Mouse (Mus musculus): ENCODE results near the gene Arrdc5.

Arrdc5 gene

DNA sequence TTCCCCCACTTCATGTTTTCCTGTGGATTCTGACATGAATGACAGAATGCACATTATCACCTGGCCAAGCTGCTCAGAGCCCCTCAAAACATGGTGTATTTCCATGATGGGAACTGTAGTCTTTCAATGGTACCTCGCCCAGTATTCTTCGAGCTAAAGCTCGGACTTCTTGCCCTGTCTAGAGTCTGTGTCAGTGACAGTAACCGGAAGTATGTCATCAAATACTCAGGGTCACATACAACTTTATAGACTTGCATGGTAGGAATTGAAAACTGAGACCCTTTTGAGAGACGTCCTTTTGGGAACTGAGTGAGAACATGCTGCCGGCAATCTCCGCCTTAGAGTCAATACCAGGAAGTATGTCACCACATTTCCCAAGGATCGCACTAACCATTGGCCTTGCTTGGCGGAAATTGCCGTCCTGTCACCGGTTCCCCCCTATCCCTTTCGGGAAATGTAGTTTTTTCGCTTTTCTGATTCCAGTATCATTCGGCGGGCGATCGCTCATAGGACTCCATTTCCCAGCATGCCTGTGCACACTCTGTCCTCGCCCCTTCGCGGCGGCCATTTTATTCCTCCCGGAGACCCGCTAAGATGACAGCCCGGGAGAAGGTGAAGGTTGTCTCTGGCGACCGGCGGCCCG is 43.7 kb downstream of the Arrdc5 start, which contains the start of gene Fem1a:
Fem1a (plus strand) TSS at position 572 of the 643 bp plus-strand sequence.
- peak; percentile 100 for DNase-seq (ENCODE audit: low read depth, low spot score)

DNA sequence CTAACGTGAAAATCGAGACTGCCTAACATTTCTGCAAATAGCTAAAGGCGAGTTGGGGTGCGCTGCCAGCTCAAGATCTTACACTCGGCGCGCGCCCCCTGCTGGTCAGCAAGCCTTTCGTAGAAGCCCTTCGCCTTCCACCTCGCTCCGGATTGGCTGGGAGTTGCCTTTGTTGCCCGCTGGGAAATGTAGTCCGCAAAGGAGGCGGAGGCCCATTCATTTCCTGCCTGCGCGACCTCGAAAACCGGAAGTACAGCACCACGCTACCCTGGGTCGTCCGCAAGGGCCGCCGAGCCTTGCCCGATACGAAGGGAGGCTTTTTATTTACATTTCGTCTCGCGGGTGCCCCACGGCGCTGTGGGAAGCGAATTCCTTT is 44.2 kb downstream of the Arrdc5 start:
- peak; percentile 99 for DNase-seq (ENCODE audit: low read depth, low spot score)

GRCm38 (mm10) chr17:56255429-56255828 is 44.7 kb downstream of the Arrdc5 start:
- peak; percentile 39 for DNase-seq (ENCODE audit: low read depth, low spot score)

DNA sequence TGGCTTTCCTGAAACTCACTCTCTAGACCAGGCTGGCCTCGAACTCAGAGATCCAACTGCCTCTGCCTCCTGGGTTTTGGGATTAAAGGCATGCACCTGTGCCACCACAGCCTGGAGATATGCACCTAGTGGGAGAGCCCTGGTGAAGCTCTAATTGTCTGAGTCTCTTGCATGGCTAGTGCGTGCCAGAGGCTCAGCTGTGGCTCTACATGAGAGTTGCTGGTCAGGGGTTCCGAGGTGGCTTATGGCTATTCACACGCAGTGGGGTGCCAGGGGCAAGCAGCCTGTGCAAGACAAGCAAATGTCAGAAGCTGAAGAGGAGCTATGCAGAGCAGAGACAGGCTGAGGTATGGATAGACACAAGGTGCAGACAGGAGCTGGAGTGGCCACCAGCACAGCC is 45.4 kb downstream of the Arrdc5 start:
- DNase-seq (ENCODE audit: low read depth, low spot score), result no peak

DNA sequence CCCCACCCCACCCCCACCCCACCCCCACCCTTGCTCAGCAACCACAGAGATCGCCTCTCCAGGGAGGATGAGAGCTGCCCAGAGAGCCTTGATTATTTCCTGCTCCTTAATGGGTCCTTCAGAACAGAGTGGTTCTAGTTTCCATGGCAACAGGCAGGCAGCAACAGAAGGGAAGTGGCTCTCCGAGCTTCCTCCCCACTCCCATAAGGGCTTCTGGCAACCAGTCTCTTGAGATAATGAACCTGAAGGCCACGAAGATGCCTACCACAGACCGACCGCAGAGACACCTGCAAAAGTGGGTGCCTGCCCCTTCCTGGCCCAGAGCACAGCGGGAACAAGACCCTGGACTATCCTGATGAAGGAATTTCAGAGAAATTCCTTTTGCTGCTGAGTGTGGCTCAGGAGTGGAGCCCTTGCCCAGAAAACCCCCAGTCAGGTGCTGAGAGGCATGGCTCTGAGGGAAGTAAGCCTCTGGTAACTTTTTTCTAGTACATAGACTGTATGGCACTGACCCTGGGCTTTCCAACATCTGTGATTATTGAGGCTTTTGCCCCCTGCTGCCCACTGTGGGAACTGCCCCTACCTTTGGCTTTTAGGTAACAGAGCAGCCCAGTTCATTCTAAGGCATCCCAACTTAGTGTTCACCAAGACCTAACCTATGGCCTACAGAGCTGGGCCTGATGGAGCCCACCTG is 48.8 kb downstream of the Arrdc5 start:
- DNase-seq (ENCODE audit: low read depth, low spot score), result peak; percentile 94

DNA sequence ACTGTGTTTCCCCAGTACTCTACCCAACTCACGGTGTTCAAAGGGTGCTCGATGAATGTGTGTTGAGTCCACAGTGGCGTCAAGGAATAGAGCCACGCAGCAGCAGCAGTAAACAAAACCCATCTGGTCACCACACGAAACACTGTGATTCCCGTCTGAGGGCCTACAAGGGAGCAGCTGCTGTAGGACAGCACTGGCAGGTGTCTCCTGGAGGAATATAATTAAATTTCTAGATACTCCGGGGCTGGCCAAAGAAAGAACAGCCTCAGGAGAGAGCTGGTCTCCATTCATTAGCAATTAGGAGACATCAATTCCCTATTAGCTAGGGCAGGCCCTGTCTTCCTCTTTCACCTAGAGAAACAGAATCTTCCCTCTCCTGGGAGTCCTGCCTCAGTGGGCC is 54.5 kb downstream of the Arrdc5 start:
- no peak for DNase-seq (ENCODE audit: low read depth, low spot score)
